Mouse (Mus musculus) gastrocnemius, adult 2 months (tissue): ENCODE results near the gene Srpx2. TPM values are rescaled to one million over a fixed set of nuclear protein-coding genes. Genes with fewer than 3 reads are reported as not detected.
A peak's percentile ranks its signal among the peaks of the same experiment; 100 is the strongest.

ENCODE experiments used
- DNase-seq: peaks from one replicate; pipeline ENCODE4 v3.0.0; 2022
- H3K27ac ChIP-seq: fragments of 200-600 bp; 2 replicates; pipeline ENCODE4 v1.8.1; 2022; ENCODE audit warnings: mild to moderate bottlenecking
- H3K4me3 ChIP-seq: fragments of 200-600 bp; 2 replicates; pipeline ENCODE4 v1.8.1; 2022; ENCODE audit warnings: mild to moderate bottlenecking, moderate library complexity
- CTCF ChIP-seq: fragments of 200-600 bp; IDR thresholded peaks from 2 replicates; pipeline ENCODE4 v1.8.1; 2022; ENCODE audit warnings: antibody characterized with exemption, mild to moderate bottlenecking, moderate library complexity
- intact Hi-C: fragments of 180-260 bp; cut with DNase I; formaldehyde crosslinking; loops from one replicate; pipeline ENCODE4 v1.15.1; 2025
- long read RNA-seq, 2 experiments: library from polyadenylated mRNA; stranded (forward); transcript quantifications; one replicate each; pipeline ENCODE4 v2.0.0; 2021
- total RNA-seq, 2 experiments: library from RNA; stranded (reverse); gene quantifications; 2 replicates each; pipeline ENCODE4 v1.2.3; 2021

Srpx2 gene
- total RNA-seq, result 1 to 10 TPM; 2.3 to 3.3 TPM
- long read RNA-seq, experiment 1, partial matches to known transcripts, result 1 of 4 reads
- long read RNA-seq, experiment 1, other reads (novel, unspliced or antisense), result 0 of 4 reads
- long read RNA-seq, experiment 2, partial matches to known transcripts, result 0 of 6 reads
- long read RNA-seq, experiment 2, other reads (novel, unspliced or antisense), result 0 of 6 reads

GRCm38 (mm10) chrX:133908261-133908660 lies at the start of gene Srpx2:
Gene Srpx2, plus strand, starts transcription at chrX:133908426.
- H3K4me3 ChIP-seq, result peak within 1 kb of the TSS; percentile 33
- peak within 1 kb of the TSS; percentile 62 for H3K27ac ChIP-seq
- TF ChIP-seq CTCF, result no peak
- intact Hi-C loops, result no loop called here
- no peak for DNase-seq

GRCm38 (mm10) chrX:133869743-133870142 lies 38.5 kb upstream of the Srpx2 start:
- no peak for TF ChIP-seq CTCF
- Histone ChIP-seq H3K27ac (no peak overlapping the region), H3K4me3 (no peak overlapping the region)
- intact Hi-C loops, result no loop called here
- DNase-seq, result no peak

GRCm38 (mm10) chrX:133887308-133887707 lies 20.9 kb upstream of the Srpx2 start:
- intact Hi-C loops, result no loop called here
- DNase-seq, result no peak
- Histone ChIP-seq H3K27ac (no peak overlapping the region), H3K4me3 (no peak overlapping the region)
- TF ChIP-seq CTCF, result no peak

GRCm38 (mm10) chrX:133888111-133888510 lies 20.1 kb upstream of the Srpx2 start:
- intact Hi-C loops, result no loop called here
- no peak for TF ChIP-seq CTCF
- DNase-seq, result no peak
- no peak overlapping the region for H3K4me3 ChIP-seq
- H3K27ac ChIP-seq, result no peak overlapping the region

GRCm38 (mm10) chrX:133898014-133898542 lies 10.1 kb upstream of the Srpx2 start, which contains the start of gene Tspan6:
Gene Tspan6, minus strand, starts transcription at chrX:133898429.
- H3K4me3 ChIP-seq, result peak within 1 kb of the TSS; percentile 75
- peak; percentile 59 for TF ChIP-seq CTCF

GRCm38 (mm10) chrX:133911397-133912103 lies 3.3 kb downstream of the Srpx2 start:
- H3K27ac ChIP-seq, result peak overlapping the region; percentile 56
- peak overlapping the region; percentile 21; the same call in 1 of the 2 replicates for H3K4me3 ChIP-seq
- intact Hi-C loops, result no loop called here
- DNase-seq, result peak; percentile 38
- no peak for TF ChIP-seq CTCF

More at GRCm38 (mm10) chrX:133898014-133898542, 10.1 kb upstream of the Srpx2 start, which contains the start of gene Tspan6:
- peak; percentile 77 for DNase-seq
- intact Hi-C loops, result loop anchor here (10.0 kb wide), 1 partner anchor 163 kb away; no protein-coding TSS in a partner anchor
- peak within 1 kb of the TSS; percentile 68 for H3K27ac ChIP-seq

- no peak for TF ChIP-seq CTCF
- no peak for DNase-seq
- Histone ChIP-seq H3K27ac (peak overlapping the region; percentile 70; the same call in 1 of the 2 replicates), H3K4me3 (no peak overlapping the region)
- intact Hi-C loops, result no loop called here
These were observed 4.8 kb downstream of the Srpx2 start for GRCm38 (mm10) chrX:133913006-133913405.

GRCm38 (mm10) chrX:133914219-133914618 lies 6.0 kb downstream of the Srpx2 start:
- TF ChIP-seq CTCF, result no peak
- peak; percentile 21 for DNase-seq
- peak overlapping the region; percentile 70 for H3K27ac ChIP-seq

GRCm38 (mm10) chrX:133921187-133921586 lies 13.0 kb downstream of the Srpx2 start:
- no peak for DNase-seq

More at GRCm38 (mm10) chrX:133914219-133914618, 6.0 kb downstream of the Srpx2 start:
- intact Hi-C loops, result no loop called here
- H3K4me3 ChIP-seq, result no peak overlapping the region

GRCm38 (mm10) chrX:133926760-133927159 lies 18.5 kb downstream of the Srpx2 start:
- TF ChIP-seq CTCF, result no peak
- no peak for DNase-seq
- Histone ChIP-seq H3K27ac (no peak overlapping the region), H3K4me3 (no peak overlapping the region)
- intact Hi-C loops, result no loop called here

More at GRCm38 (mm10) chrX:133921187-133921586, 13.0 kb downstream of the Srpx2 start:
- H3K4me3 ChIP-seq, result no peak overlapping the region
- no peak for TF ChIP-seq CTCF
- no peak overlapping the region for H3K27ac ChIP-seq
- intact Hi-C loops, result no loop called here

- H3K4me3 ChIP-seq, result no peak overlapping the region
- DNase-seq, result no peak
- TF ChIP-seq CTCF, result peak; percentile 69
- intact Hi-C loops, result loop anchor here (5.0 kb wide), 1 partner anchor 86 kb away; no protein-coding TSS in a partner anchor
- H3K27ac ChIP-seq, result no peak overlapping the region
These were observed 23.2 kb downstream of the Srpx2 start for GRCm38 (mm10) chrX:133931302-133932013.

- intact Hi-C loops, result no loop called here
- DNase-seq, result no peak
- H3K27ac ChIP-seq, result no peak overlapping the region
- H3K4me3 ChIP-seq, result no peak overlapping the region
- no peak for TF ChIP-seq CTCF
These were observed 28.5 kb downstream of the Srpx2 start for GRCm38 (mm10) chrX:133936605-133937225.
